Mouse (Mus musculus) embryonic facial prominence, embryonic 12.5 days (tissue): ENCODE results near the gene Tmem156. TPM values are rescaled to one million over a fixed set of nuclear protein-coding genes. Genes with fewer than 3 reads are reported as not detected.

Experiments
- ATAC-seq: fragments of 200-750 bp; cut with Nextera tagmentation; 2 replicates; pipeline ENCODE4 v1.8.0; 2017; ENCODE audit not compliant: insufficient number of reproducible peaks, insufficient read depth, low FRiP score, low TSS enrichment
- H3K27ac ChIP-seq: fragments of 300-500 bp; sonication (generic); 2 replicates; pipeline ENCODE4 v1.5.1; 2016; ENCODE audit warnings: mild to moderate bottlenecking
- H3K27me3 ChIP-seq: fragments of 300-500 bp; sonication (generic); 2 replicates; pipeline ENCODE4 v1.6.1; 2016; ENCODE audit warnings: mild to moderate bottlenecking, moderate library complexity
- H3K36me3 ChIP-seq: fragments of 300-500 bp; sonication (generic); 2 replicates; pipeline ENCODE4 v1.6.1; 2016; ENCODE audit warnings: mild to moderate bottlenecking
- H3K4me1 ChIP-seq: fragments of 300-500 bp; sonication (generic); 2 replicates; pipeline ENCODE4 v1.6.1; 2016
- H3K4me2 ChIP-seq: fragments of 300-500 bp; sonication (generic); replicated peaks from 2 replicates; pipeline ENCODE4 v1.6.1; 2016; ENCODE audit warnings: mild to moderate bottlenecking, moderate library complexity
- H3K4me3 ChIP-seq: fragments of 300-500 bp; sonication (generic); 2 replicates; pipeline ENCODE4 v1.5.1; 2016; ENCODE audit warnings: mild to moderate bottlenecking
- H3K9ac ChIP-seq: fragments of 300-500 bp; sonication (generic); 2 replicates; pipeline ENCODE4 v1.6.1; 2016; ENCODE audit warnings: mild to moderate bottlenecking, moderate library complexity
- H3K9me3 ChIP-seq: fragments of 300-500 bp; sonication (generic); 2 replicates; pipeline ENCODE4 v1.6.1; 2016; ENCODE audit warnings: mild to moderate bottlenecking, moderate library complexity
- WGBS: fragments of 180-500 bp; shearing (Covaris S2); methylation state at CpG from one replicate; pipeline ENCODE4 v1.1.7; 2016; 5-methylcytosine and 5-hydroxymethylcytosine counted together
- polyA plus RNA-seq: library from polyadenylated mRNA; unstranded; fragments of >200 nt; fragmentation: Nextera tagmentation; extraction: Ambion mirVana; gene quantifications from 2 replicates; pipeline ENCODE4 v1.2.1, GENCODE M21; 2016

The Tmem156 gene
- polyA plus RNA-seq, 1 experiment from 2014 or later: not detected

DNA sequence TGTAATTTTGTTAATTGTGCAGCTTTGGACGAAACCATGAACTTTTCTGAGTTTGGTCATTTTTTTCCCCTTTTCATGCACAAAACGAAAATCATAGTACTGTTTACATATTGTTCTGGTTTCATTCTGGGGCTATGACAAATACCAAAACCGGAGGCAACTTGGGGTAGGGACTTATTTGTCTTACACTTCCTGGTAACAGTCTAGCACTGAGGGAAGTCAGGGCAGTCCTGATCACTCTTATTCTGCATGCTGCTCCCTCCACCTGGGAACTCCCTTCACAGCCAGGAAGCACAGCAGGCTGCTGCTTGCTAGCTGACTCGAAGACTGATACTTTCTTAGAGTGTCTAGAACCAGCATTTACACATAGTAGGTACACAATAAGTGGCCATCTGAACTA lies 18.7 kb downstream of the Tmem156 start:
- Histone ChIP-seq H3K4me2 (no peak overlapping the region), H3K27ac (no peak overlapping the region), H3K9ac (no peak overlapping the region), H3K36me3 (no peaks in the 10 kb centered on the region), H3K27me3 (no peaks in the 10 kb centered on the region), H3K9me3 (no peaks in the 10 kb centered on the region), H3K4me3 (no peak overlapping the region), H3K4me1 (no peaks in the 10 kb centered on the region)
- ATAC-seq: no peak
- WGBS: 67% methylated on average over 4 of the region's 4 CpGs

- no peaks in the 10 kb centered on the region for H3K9me3 ChIP-seq
- no peak overlapping the region for H3K27ac ChIP-seq
- ATAC-seq: no peak
- no peak overlapping the region for H3K9ac ChIP-seq
- H3K4me1 ChIP-seq: no peaks in the 10 kb centered on the region
- WGBS: 19% methylated on average over 6 of the region's 6 CpGs
- H3K36me3 ChIP-seq: no peaks in the 10 kb centered on the region
- no peaks in the 10 kb centered on the region for H3K27me3 ChIP-seq
- H3K4me3 ChIP-seq: no peak overlapping the region
- no peak overlapping the region for H3K4me2 ChIP-seq
These were observed 20.2 kb downstream of the Tmem156 start for GRCm38 (mm10) chr5:65071689-65072118.

DNA sequence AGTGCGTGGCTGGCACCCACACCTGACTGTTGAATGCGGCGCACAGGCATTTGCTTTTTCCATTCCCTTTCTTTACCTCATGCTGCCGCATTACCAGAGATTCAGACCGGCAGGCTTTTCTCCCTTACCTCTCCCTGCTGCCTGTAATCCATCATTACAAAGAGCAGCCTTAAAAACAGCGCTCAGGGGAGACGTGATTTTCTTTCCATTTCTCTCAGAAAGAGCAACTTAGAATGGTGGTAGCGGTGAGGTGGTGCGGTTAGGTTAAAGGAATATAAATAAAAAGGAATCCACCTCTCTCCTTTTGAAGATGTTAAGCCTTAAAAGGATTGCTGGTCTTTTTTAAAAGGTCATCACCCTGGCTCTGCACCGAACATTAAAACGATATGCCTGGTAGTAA lies 22.1 kb downstream of the Tmem156 start:
- no peak for ATAC-seq
- 71% methylated on average over 11 of the region's 11 CpGs for WGBS
- H3K4me3 ChIP-seq: no peak overlapping the region
- no peaks in the 10 kb centered on the region for H3K9me3 ChIP-seq
- H3K9ac ChIP-seq: no peak overlapping the region
- H3K27me3 ChIP-seq: no peaks in the 10 kb centered on the region
- H3K27ac ChIP-seq: no peak overlapping the region
- H3K4me1 ChIP-seq: no peaks in the 10 kb centered on the region
- H3K36me3 ChIP-seq: no peaks in the 10 kb centered on the region
- no peak overlapping the region for H3K4me2 ChIP-seq

DNA sequence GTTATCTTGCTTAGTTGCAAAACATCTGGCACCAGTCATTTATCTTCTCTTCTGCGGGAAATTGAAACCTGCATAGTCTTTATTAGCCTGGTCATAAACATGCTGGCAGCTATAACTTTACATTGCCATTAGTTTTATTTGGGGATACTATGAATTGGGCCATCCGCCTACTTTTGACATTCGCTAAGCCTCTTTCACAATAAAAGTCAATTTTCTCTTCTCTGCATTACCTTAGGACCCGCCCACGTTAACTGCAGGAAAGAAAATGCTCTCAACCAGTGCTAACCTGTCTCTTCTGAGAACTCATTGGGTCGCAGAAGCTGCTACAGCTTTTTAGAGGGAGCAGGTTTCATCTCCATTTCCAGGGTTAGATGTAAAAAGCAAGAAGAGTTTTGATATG lies 23.8 kb downstream of the Tmem156 start:
- Histone ChIP-seq H3K4me3 (no peak overlapping the region), H3K9ac (no peak overlapping the region), H3K9me3 (no peaks in the 10 kb centered on the region), H3K4me2 (no peak overlapping the region), H3K36me3 (no peaks in the 10 kb centered on the region), H3K27ac (no peak overlapping the region), H3K27me3 (no peaks in the 10 kb centered on the region), H3K4me1 (no peaks in the 10 kb centered on the region)
- 80% methylated on average over 6 of the region's 6 CpGs for WGBS
- ATAC-seq: no peak

DNA sequence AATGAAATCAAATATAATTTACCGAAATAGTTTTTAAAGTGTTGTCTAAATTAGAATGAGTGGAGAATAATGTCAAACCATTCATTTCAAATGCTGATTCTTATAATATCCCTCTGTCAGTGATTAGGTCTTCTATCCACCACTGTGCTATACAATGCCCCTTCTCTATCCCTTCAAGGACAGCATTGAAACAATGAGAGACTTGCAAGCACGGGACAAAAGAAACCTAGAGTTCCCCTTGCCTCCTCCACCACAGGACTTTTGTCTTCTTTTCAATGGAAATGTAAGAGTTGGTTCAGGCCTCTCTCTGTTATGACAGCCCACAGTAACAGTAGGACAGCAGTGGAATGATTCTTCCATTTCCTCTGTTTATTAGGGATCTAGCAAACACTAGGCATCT lies 28.7 kb downstream of the Tmem156 start:
- no peaks in the 10 kb centered on the region for H3K36me3 ChIP-seq
- H3K27me3 ChIP-seq: no peaks in the 10 kb centered on the region
- no peaks in the 10 kb centered on the region for H3K9me3 ChIP-seq
- no peaks in the 10 kb centered on the region for H3K4me1 ChIP-seq
- H3K9ac ChIP-seq: no peak overlapping the region
- WGBS: 74% methylated on average over 2 of the region's 2 CpGs
- no peak overlapping the region for H3K27ac ChIP-seq
- ATAC-seq: no peak
- no peak overlapping the region for H3K4me2 ChIP-seq
- H3K4me3 ChIP-seq: no peak overlapping the region

GRCm38 (mm10) chr5:65062236-65062635 lies 29.7 kb downstream of the Tmem156 start:
- no peak overlapping the region for H3K4me3 ChIP-seq
- no peak overlapping the region for H3K27ac ChIP-seq
- no peaks in the 10 kb centered on the region for H3K36me3 ChIP-seq
- no peaks in the 10 kb centered on the region for H3K9me3 ChIP-seq
- WGBS: 86% methylated on average over 4 of the region's 4 CpGs
- no peaks in the 10 kb centered on the region for H3K27me3 ChIP-seq
- ATAC-seq: no peak
- no peaks in the 10 kb centered on the region for H3K4me1 ChIP-seq
- H3K4me2 ChIP-seq: no peak overlapping the region
- H3K9ac ChIP-seq: no peak overlapping the region

DNA sequence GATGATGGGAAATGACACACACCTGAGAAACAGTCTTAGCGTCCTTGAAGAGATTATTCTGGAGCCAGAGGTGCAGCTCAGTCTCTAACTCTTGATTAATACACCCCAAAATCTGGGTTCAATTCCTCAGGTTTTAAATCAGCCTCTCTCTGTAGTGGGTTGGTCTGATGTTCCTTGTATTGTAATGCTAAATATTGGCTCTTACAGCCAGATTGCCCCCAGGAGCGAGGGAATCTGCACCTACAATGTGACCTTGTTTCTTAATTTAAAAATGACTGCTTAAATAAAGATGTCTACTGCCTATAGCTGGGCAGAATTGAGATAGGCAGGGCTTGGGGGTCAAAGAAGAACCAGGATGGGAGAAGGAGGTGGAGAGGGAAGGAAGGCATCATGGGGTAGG lies 32.1 kb downstream of the Tmem156 start:
- Histone ChIP-seq H3K9me3 (no peaks in the 10 kb centered on the region), H3K27me3 (no peaks in the 10 kb centered on the region), H3K27ac (no peak overlapping the region), H3K36me3 (no peaks in the 10 kb centered on the region), H3K4me1 (no peaks in the 10 kb centered on the region), H3K4me3 (no peak overlapping the region), H3K9ac (no peak overlapping the region), H3K4me2 (no peak overlapping the region)
- 72% methylated on average over 2 of the region's 2 CpGs for WGBS
- no peak for ATAC-seq

DNA sequence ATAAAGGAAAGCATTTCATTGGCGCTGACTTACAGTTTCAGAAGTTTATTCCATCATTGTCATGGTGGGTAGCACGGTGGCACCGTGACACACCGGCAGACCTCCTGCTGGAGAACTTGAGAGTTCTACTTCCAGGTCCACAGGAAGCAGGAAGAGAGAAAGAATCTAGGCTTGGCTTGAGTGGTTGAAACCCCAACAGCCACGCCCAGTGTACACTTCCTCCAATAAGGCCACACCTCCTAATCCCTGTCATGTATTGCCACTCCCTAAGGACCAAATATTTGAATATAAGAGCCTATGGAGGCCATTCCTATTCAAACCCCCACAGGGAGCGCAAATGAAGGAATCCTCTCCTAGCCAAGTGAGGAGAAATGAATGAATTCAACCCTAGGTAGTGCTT lies 34.3 kb downstream of the Tmem156 start:
- ATAC-seq: no peak
- Histone ChIP-seq H3K4me1 (no peaks in the 10 kb centered on the region), H3K4me2 (no peak overlapping the region), H3K27ac (no peak overlapping the region), H3K4me3 (no peak overlapping the region), H3K36me3 (no peaks in the 10 kb centered on the region), H3K9me3 (no peaks in the 10 kb centered on the region), H3K9ac (no peak overlapping the region), H3K27me3 (no peaks in the 10 kb centered on the region)
- 92% methylated on average over 6 of the region's 6 CpGs for WGBS

- Histone ChIP-seq H3K27me3 (no peaks in the 10 kb centered on the region), H3K27ac (no peak overlapping the region), H3K4me3 (no peak overlapping the region), H3K4me2 (no peak overlapping the region), H3K4me1 (0 out of 2 replicates have a peak, but pooled peaks cover 6% of the 10 kb centered on the region), H3K9me3 (no peaks in the 10 kb centered on the region), H3K9ac (no peak overlapping the region), H3K36me3 (no peaks in the 10 kb centered on the region)
- ATAC-seq: no peak
- 70% methylated on average over 3 of the region's 3 CpGs for WGBS
These were observed 40.4 kb downstream of the Tmem156 start for GRCm38 (mm10) chr5:65051513-65051912.

- ATAC-seq: no peak
- Histone ChIP-seq H3K27me3 (no peaks in the 10 kb centered on the region), H3K36me3 (no peaks in the 10 kb centered on the region), H3K4me1 (0 out of 2 replicates have a peak, but pooled peaks cover 6% of the 10 kb centered on the region), H3K9ac (no peak overlapping the region), H3K4me2 (no peak overlapping the region), H3K4me3 (no peak overlapping the region), H3K27ac (no peak overlapping the region), H3K9me3 (no peaks in the 10 kb centered on the region)
- 83% methylated on average over 5 of the region's 5 CpGs for WGBS
These were observed 42.1 kb downstream of the Tmem156 start for GRCm38 (mm10) chr5:65049880-65050279.

GRCm38 (mm10) chr5:65047285-65047855 lies 44.6 kb downstream of the Tmem156 start:
- Histone ChIP-seq H3K36me3 (no peaks in the 10 kb centered on the region), H3K9me3 (no peaks in the 10 kb centered on the region), H3K27me3 (no peaks in the 10 kb centered on the region), H3K27ac (no peak overlapping the region), H3K4me3 (no peak overlapping the region), H3K9ac (no peak overlapping the region), H3K4me2 (no peak overlapping the region), H3K4me1 (0 out of 2 replicates have a peak, but pooled peaks cover 6% of the 10 kb centered on the region)
- WGBS: 67% methylated on average over 12 of the region's 12 CpGs
- ATAC-seq: no peak

DNA sequence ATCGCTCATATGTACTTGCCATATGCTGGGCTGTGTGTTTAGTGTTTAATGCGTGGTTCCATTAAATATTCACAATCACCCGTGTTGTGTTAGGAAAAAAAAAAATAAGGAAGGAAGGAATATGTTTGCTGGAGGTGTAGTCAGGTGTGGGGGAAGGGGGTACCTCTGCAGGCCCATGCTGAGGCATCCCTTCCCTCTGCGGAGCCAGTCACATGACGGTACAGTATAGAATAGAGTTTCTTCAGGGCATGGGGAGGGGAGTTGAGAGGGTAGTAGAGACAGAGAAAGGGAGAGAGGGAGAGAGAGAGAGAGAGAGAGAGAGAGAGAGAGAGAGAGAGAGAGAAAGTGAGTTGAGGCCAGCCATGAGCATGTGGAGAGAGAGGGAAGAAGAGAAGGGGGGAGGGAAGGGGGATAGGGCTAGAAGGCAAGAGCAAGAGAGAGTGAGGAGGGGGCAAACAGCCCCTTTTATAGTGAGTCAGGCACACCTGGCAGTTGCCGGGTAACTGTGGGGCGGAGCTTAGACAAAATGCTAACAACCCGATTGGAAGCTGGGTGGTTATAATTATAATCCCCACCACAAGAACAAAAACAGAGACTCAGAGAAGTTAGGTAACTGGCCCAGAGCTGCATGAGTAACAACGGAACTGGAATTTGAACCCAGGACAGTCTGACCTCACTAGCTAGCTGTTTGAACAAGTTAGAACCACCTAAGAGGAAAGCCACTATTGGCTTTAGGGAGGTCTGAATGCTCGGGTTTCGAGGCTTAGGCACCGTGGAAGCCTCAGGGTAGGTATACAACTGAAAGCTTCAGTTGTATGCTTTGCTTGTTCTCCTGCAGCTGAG lies 45.3 kb downstream of the Tmem156 start:
- Histone ChIP-seq H3K4me2 (no peak overlapping the region), H3K9ac (no peak overlapping the region), H3K27ac (no peak overlapping the region), H3K9me3 (no peaks in the 10 kb centered on the region), H3K4me3 (no peak overlapping the region), H3K27me3 (no peaks in the 10 kb centered on the region), H3K4me1 (0 out of 2 replicates have a peak, but pooled peaks cover 6% of the 10 kb centered on the region), H3K36me3 (no peaks in the 10 kb centered on the region)
- ATAC-seq: no peak
- 59% methylated on average over 12 of the region's 12 CpGs for WGBS
